Mouse (Mus musculus) kidney, adult 9 months (tissue): Measurements from ENCODE around the gene Foxs1.

Source experiments
- DNase-seq: peaks from one replicate; pipeline ENCODE4 v3.0.0; 2022

Gene Foxs1

DNA sequence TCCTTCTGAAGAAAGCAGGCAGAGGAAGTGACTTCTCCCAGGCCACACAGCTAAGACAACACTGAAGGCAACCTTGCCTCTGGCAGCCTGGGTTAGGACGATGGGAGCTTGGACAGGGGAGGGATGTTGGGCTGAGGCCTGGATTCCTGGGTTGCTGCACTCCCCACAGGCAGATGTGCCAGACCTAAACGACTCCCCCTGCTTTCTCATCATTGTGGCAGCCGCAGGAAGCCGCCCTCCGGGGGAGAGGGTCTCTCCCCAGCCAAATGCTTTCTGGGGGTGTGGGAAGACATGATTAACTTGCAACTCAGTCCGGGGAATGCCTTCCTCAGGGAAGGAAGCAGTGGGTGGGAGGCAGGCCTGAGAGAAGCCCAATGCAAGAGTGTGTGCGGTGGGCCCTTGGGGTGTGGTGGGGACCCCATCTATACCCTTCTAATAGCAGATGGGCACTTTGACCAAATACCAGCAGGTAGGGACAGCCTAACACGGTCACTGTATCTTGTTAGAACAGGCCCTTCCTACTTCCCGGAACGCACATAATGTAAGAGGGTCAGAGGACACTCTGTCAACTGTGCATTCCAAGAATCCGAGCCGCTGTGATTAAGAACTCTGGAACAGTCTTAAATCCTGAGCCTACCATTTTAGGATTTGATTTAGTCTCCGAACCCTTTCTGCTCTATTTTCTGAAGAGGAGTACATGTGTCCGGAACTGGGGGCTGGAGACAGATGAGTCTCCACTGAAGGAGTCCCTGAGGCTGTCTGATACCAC lies 4.6 kb downstream of the Foxs1 start:
- DNase-seq: no peak

DNA sequence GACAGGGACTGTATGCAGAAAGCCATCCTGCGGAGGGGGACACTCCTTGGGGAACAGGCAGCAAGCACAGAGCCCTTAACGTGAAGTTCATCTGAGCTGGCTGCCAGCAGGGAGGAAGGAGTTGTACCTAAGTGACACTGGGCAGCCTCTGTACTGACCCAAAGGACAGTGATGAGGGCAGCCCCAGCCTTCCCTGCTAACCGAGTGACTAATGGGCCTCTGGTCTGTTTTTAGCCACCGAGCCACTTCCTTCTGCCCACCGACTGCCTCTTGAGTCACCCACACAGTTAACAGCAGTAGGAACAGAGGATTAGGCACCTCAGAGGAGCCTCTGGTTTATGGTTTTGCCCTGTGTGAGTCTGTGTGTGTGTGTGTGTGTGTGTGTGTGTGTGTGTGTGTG lies 5.6 kb downstream of the Foxs1 start:
- no peak for DNase-seq

DNA sequence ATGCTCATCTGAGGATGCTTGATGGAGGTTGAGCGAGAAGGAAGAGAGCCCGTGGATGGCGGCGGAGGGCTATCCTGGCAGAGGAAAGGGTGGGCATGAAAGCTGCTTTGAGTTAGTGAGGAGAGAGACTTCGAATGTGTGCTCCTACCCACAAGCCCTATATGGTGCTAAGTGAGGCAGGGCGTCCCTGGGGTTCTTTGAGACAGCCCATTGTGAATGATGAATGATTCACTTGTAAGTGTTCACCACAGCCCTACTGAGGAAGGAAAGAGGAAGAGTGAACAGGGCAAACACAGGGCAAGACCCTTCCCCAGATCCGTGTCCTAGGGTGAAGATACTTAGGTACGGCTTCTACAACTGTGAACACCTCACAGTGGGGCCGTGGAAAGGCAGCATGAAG lies 6.1 kb downstream of the Foxs1 start:
- DNase-seq: no peak

DNA sequence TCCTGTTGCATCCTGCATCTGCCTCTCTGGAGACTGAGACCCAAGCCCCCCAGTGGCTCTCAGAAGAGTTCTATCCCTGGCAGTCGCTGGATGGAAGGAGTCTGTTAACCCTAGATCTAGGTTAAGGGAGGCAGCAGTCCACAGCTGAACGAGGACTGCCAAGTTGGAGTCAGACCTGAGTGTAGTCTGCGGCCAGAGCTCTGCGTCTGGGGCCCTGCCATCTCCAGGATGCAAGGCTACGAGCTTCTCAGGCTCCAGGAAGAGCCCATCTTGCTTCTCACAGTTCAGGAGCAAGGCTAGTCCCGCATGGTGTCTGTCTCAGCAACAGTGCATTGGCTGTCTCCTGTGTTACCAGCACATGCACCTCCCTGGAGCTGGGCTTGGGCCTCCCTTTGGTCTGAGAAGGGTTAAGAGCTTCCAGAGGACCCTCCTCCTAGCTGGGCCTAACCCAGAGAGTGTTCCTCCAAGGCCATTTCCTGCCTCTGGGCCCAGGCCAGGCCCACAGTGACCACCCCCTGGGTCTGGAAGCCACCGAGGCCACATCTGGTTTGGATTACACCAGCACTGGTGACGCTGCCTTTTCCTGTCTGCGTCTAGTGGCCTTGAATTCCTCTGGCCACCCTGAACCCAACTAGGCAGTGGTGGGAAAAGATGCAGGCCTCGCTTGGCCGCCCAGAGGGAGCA lies 7.7 kb downstream of the Foxs1 start:
- peak; percentile 66 for DNase-seq

DNA sequence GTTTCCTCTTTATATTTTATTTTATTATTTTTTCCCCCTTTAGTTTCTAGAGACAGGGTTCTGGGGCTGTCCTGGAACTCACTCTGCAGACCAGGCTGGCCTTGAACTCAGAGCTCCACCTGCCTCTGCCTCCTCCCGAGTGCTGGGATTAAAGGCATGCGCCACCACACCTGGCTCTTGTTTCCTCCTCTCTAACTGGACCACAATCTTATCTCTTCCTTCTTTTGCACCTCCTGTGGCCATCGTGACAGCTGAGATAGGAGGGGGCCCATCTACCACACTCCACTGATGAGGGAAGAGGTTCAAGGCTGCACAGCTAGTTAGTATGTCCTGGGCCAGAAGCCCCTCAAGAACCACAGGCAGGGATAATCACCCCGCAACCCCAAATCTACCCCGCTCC lies 8.5 kb downstream of the Foxs1 start:
- no peak for DNase-seq

DNA sequence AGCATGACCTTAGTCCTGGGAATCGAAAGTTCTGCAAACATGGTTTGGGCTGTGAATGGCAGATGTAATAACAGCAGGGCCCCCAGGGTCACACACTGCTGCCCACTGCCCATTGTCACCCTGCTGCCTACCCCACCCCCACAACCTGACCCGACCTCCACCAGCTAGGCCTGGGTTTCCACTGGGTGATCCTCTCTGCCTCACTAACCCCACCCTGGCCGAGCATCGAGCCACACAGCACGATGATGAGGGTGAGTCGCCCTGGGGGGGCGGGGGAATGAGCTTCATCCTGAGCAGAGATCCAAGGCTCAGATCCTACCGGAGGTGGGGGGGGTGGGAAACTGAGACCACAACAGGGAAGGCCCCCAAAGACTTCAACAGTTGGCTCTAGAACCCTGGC lies 8.9 kb downstream of the Foxs1 start:
- DNase-seq: no peak

DNA sequence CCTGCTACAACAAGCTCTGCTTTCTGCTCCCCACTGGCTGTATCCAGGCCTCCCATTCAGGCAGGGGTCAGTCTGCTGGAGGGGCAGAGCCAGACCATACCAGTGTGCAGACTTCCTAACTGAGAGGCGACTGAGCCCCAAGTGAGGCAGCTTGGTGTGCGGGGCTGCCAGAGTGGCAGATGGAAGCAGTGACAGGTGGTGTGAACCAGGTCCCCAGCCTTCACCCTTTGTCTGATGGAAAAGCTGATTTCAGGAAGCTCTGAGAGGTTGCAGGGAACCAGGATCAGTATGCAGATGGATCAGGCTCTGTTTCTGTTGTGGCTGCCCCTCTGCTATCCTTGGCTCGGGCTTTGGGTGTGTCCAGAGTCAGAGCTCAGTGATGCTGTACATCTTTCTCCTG lies 9.4 kb downstream of the Foxs1 start:
- no peak for DNase-seq

DNA sequence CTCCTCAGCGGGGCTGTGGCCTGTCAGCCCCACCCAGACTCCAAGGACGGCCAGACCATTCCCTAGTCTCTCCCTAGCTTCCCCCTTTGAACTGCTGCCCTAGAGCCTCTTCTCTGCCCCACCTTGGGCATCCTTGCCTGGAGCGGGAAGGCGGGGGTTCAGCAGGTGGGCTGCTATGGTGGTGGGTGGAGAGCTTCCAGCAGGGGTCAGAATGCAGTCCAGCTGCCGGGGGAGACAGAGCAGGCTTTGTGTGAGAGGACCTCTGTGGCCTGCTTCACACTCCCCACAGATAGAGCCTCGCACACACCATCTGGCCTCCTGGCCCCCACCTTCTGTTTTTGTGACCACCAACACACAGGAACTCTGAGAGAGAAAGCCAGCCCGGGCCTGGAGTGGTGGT lies 10.6 kb downstream of the Foxs1 start:
- DNase-seq: no peak

DNA sequence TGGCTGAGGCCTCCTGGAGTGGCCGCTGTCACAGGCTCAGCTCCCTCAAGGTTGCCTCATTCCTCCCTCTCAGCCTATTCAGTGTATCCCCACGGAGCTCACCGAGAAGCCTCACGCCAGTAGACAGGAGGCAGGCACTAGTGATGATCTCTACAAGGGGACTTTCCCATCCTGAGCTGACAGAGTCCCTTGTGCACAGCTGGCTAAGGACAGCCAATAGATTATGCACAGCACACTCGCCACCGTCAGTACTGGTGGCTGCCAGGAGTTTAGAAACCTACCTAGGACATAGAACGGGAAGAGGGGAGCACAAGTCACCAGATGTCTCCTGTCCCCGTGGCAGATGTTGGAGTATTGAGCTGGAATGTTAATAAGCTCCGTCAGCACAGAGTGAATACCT lies 15.3 kb downstream of the Foxs1 start:
- DNase-seq: no peak

DNA sequence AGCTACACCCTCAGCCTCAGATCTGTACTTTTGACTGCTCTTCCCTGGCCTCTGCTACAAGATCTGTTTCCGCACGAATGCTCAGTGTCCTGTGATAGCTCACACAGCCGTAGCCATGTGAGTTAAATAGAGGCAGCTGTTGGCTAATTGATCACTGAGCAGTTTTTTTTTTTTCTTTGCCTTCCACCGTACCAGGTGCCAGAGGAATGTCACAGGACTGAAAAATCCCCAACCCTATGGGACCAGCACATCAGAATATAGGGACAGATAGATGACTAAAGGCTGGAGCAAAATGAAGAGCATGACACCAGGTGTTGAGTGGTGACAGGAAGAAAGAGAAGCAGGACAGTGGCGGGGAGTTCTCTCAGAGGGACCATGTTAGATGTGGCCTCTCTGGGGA lies 16.9 kb downstream of the Foxs1 start:
- DNase-seq: no peak

DNA sequence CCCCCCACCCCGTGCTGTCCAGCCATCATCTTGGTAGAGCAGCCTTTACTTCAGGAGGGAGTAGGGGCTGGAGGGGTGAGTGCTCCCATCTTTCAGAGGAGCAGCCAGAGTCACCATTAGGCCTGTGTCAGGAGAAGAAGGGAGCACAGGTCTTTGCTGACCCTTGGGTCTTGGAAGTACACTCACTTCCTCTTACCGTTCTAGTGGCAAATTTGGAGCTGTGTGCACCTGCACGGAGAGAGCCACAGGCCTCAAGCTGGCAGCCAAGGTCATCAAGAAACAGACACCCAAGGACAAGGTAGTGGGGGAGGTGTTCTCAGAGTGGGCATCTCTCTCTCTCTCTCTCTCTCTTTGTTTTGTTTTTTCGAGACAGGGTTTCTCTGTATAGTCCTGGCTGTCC lies 17.6 kb downstream of the Foxs1 start:
- DNase-seq: no peak

DNA sequence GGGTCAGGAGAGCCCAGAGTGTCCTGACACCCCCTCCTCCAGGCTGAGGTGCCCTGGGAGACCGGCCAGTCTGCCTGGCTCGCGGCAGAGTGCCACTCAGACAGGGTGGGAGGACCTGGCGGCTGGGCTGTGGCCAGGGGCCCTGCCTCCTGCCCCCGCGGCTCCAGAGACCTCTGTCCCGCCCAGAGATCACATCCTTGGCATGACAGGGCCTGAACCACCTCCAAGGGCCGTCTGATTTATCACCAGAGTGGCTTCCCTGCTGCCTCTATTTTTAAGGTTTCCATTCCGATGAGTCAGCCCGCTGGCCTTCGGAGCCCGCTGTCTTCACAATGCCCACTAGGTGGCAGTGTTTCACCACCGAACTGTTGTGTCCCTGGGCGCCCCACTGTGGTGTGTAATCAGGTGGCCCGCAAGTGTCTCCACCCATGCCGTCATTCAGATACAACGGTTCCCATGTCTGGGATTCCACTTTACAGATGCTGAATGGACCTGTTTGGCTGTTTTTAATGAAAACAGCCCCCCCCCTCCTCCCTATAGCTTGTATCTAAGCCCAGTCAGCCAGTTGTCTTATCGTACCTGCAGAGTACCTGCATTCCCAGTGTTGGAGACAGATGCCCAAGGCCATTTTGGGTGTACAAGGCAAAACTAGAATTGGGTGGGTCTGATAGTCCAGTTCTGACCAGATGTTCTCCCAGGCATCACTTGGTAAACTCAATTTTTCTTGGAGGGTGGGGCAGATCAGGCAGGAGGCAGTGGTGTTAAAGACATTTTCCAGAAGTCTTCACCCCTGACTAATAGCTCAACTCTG lies 18.5 kb downstream of the Foxs1 start:
- peak; percentile 86 for DNase-seq

DNA sequence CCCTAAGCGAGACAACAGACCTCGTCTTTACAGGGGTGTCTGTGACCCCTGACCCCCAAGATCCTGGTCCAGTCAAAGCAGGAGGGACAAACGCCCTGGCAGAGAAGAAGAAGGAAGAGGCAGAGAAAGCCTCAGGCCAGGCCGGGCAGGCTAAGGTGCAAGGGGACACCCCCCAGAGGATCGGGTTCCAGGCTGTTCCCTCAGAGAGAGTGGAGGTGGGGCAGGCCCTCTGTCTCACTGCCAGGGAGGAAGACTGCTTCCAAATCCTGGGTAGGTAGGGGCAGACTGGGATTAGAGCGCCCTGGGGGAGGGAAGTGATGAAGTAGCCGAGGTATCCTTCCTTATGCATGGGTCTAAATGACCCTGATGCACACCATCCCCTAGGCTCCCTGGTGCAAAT lies 19.5 kb downstream of the Foxs1 start:
- no peak for DNase-seq

DNA sequence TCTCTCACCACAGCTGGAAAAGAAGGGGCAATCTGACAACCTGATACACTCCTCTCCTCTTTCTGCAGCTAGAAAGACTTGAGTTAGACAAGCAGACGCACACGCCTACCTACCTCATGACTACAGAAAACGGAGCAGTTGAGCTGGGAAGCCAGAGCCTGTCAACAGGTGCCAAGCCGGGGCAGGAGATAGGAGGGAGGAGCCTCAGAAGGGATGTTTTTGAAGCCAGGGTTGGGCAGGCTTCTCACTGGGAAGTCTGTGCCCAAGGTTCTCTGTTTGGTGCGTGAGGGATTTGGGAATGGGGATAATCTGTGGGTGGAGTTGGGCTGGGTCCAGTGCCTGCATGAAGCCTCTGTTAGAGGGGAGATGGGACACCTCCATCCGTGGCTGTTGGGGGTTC lies 21.6 kb downstream of the Foxs1 start:
- no peak for DNase-seq

DNA sequence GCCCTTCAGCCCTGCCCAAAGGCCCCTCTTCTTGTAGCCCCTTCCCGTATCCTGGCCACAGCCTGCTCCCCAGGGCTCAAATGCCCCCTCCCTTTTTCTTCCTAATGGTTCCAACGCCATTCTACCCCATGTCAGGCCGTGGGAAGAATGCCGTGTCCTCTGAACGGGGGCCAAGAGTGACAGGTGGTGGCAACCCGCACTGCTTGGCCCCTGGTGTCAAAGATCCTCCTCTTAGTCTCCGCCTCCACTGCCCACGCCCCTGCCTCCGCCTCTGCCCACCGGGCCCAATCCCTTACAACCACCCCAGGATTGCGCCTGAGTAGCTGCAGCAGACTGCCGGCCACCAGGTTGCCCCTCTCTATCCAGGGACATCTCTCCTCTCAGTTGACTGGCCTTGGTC lies 22.0 kb downstream of the Foxs1 start, which contains the start of gene Mylk2:
Mylk2 (plus strand) TSS at position 322 of the 400 bp plus-strand sequence.
- DNase-seq: no peak

DNA sequence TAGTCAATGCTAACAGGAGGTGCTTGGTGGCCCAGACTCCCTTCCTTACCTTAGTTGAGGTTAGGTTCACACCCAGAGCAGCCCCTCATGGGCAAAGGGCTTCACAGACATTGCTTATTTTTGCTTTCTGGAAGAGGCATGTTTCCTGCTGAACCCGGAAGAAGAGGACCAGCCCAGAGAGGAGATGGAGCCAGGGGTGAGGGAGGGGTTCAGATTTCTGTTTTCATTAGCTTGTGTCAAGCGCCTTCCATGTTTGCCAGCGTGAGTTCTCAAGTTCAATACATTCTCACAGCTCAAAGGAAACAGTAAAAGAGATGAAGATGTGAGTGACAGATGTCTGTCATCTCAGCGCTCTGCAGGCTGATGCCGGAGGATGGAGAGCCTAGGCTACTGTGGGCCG lies 23.2 kb downstream of the Foxs1 start:
- no peak for DNase-seq

DNA sequence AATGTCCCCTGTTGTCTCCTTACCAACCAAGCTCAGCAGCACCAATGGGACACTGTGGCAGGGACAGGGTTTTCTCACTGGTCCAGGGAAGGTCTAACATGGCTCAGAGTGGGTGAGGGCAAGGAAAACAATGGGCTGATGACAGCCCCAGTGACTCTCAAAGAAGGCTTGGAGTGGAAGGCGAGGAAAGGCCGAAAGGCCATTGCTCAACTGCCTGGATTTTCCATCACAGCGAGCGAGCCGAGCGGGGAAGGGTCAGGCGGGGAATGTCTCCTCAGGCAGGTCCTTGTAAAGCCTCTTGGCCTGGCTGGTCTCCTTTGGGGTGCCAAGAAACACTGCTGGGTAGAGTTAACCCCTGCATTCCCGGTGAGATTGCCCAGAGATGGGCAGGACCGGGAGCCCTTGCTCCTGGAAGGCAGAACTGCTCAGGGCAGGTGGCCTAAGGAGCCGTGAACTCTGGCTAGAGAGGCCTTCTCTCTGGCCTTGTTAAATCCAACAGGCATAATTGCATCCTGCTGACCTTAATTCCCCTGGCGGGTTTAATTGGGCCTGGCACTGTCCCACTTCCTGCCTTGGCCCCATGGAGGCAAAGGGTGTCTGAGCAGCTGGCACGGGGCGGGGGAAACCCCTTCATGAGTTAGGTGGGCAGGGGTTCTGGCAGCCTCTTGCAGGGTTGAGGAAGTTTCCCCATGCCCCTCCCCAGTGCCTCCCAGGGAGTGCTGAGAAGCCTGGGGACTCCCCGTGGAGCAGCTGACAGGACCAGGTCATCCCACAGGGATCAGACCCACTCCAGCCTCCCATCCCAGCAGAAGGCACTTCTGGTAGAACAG lies 25.7 kb downstream of the Foxs1 start:
- no peak for DNase-seq

DNA sequence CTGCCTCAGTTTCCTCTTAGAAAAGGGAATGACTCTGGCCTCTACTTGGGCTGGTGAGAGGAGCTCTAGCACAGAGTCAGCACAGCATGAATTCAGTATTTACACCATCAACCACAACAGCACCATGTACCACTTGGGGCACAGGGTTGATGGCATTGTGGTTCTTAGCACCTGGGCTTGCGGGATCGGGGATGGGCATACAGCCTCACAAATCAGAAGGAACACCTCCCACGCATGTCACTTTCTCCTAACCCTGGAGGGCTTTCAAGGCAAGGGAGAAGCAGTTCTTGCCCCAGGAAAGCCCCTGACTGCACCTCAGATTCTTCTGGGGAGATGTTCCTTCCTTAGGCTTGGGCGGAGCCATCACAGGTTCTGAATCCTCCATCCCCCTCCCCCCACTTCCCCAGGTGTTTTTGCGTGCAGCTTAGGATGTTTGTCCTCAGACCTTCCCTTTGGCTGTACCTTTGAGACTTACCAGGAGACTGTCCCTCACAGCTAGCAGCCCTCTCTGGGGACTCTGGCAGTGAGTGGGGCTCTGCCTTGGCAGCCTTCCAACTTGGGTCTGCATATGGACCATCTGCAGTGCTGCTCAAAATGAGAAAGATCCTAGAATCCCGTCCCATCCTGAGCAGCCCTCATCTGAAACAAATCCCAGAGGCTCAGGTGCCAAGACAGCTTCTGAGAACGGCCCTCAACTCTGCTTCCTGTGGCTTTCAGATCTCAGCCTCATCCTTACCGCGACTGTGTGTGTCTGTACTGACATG lies 26.6 kb downstream of the Foxs1 start:
- DNase-seq: no peak

DNA sequence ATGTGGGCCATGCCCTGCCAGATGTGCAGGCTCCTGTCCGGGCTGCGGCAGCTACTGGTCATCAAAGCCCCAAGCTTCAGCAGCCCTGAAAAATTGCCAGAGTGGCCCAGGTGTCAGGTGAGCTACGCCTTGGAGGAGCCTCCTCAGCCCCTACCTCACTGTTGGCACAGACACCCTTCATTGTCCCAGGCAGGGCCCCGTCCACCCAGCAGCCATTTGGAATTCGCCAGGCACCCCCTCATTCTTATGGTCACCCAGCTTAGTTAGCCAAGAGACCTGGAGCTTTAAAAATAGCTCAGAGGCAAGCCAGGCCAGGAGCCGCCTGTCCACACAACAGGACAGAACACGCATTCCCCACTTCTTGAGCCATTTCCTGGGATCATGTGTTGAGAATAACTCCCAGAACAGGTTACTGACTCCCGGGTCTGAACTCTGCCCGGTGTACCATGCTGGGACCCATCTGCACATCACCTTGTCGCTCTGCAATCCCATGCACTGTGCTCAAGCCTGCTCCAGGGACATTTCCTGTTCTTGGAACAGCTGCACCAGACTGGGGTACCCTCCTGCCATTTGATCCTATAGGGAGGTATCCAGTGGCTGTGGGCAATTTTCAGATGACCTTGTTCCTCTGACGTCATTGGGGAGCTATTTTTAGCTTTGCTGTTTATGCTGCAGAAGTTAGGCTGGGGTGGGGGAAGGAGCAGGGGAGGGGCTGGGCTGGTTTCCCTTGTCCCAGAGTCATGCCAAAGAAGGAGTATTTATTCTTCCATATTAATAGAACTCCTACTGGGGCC lies 27.8 kb downstream of the Foxs1 start:
- DNase-seq: no peak

DNA sequence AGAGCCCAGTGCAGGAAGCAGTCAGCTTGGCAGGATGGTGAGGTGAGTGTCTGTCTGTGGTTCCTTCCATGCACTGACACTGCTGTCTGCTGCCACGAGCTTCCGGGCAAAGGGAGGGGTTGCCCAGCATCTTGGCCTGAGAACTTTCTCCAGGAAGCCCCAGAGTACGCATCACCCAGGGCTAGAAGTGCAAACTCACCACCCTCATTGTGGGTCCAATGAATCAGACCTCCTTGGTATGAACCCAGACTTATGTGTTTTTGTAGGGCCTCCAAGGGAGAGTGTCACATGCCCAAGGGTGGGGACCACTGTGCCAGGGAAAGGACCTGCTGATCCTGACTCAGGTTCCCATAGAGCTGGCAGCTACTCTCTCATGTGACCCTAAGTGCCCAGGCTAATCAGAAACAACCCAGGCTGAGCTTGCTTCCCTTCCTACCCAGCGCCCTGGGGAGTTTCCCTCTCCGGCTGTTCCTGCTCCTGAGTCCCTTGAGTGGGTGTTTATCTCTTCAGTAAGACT lies 28.8 kb downstream of the Foxs1 start:
- no peak for DNase-seq

DNA sequence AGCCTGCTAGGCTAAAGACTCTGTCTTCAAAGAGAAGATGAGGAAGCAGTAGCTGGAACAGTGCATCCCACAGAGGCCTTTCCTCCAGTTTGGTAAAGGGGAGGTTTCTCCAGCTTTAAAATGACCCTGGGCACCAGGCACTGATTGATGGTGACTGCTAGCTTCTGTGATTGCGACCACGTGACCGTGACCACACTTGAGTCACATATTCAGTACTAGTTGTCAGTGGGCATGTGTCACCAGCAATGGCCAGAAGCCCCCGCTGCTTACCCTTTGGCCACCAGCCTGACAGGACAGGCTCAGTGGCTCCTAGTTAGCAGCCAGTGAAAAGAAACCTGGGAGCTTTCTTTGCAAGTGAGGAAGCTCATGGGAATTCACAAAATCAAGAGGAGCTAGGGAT lies 29.4 kb downstream of the Foxs1 start:
- DNase-seq: no peak
